Mouse (Mus musculus) midbrain, embryonic 12.5 days (tissue): ENCODE results near the gene Morn1. TPM values are rescaled to one million over a fixed set of nuclear protein-coding genes. Genes with fewer than 3 reads are reported as not detected.

Source experiments
- ATAC-seq: fragments of 200-750 bp; cut with Nextera tagmentation; 2 replicates; pipeline ENCODE4 v1.8.0; 2017; ENCODE audit warnings: low read depth, moderate TSS enrichment, moderate library complexity; ENCODE audit not compliant: low FRiP score
- H3K27ac ChIP-seq: fragments of 300-500 bp; sonication (generic); replicated peaks from 2 replicates; pipeline ENCODE4 v1.5.1; 2016; ENCODE audit warnings: mild to moderate bottlenecking
- H3K27me3 ChIP-seq: fragments of 300-500 bp; sonication (generic); 2 replicates; pipeline ENCODE4 v1.6.1; 2016; ENCODE audit warnings: mild to moderate bottlenecking
- H3K36me3 ChIP-seq: fragments of 300-500 bp; sonication (generic); 2 replicates; pipeline ENCODE4 v1.6.1; 2016
- H3K4me1 ChIP-seq: fragments of 300-500 bp; sonication (generic); 2 replicates; pipeline ENCODE4 v1.6.1; 2016
- H3K4me2 ChIP-seq: fragments of 300-500 bp; sonication (generic); replicated peaks from 2 replicates; pipeline ENCODE4 v1.6.1; 2016; ENCODE audit warnings: mild to moderate bottlenecking, moderate library complexity
- H3K4me3 ChIP-seq: fragments of 300-500 bp; sonication (generic); 2 replicates; pipeline ENCODE4 v1.5.1; 2016; ENCODE audit warnings: mild to moderate bottlenecking
- H3K9ac ChIP-seq: fragments of 300-500 bp; sonication (generic); replicated peaks from 2 replicates; pipeline ENCODE4 v1.6.1; 2016; ENCODE audit warnings: mild to moderate bottlenecking, moderate library complexity
- H3K9me3 ChIP-seq: fragments of 300-500 bp; sonication (generic); 2 replicates; pipeline ENCODE4 v1.6.1; 2016; ENCODE audit warnings: mild to moderate bottlenecking
- WGBS: fragments of 180-500 bp; shearing (Covaris S2); methylation state at CpG from one replicate; pipeline ENCODE4 v1.1.7; 2016; 5-methylcytosine and 5-hydroxymethylcytosine counted together
- polyA plus RNA-seq: library from polyadenylated mRNA; unstranded; fragments of >200 nt; fragmentation: Nextera tagmentation; extraction: Ambion mirVana; gene quantifications from 2 replicates; pipeline ENCODE4 v1.2.1, GENCODE M21; 2016

Gene Morn1
- polyA plus RNA-seq, 1 experiment from 2014 or later: 5.6 TPM

DNA sequence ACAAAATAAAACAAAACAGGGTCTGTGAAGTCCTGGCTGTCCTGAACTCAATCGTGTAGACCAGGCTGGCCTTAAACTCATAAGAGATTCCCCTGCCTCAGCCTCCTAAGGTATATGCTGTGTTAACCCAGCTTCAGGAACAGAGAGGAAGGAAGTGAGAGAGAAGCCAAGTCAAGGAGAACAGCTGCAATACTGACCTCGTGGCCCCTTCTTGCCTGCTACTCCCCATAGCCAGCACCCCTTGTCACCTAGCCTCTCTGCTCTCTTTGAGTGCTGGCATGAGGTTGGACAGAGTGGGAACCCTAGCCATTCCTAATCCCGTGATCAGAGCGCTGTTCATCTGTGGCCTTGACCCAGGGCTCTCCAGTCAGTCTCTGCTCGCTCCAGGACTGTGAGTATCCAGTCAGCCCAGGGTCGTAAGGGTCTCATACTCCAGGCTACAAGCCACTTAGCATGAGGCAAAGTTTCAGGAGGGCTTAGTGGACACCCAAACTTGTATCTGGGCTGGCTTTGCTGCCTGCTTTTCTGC lies 35.6 kb downstream of the Morn1 start:
- Histone ChIP-seq H3K9me3 (no peaks in the 10 kb centered on the region), H3K9ac (no peak overlapping the region), H3K27me3 (no peaks in the 10 kb centered on the region), H3K4me1 (peaks cover 26% of the 10 kb centered on the region), H3K4me2 (0 out of 2 replicates have a peak overlapping the region, but pooled peaks have one; percentile 7), H3K27ac (peak overlapping the region; percentile 68), H3K4me3 (no peak overlapping the region), H3K36me3 (no peaks in the 10 kb centered on the region)
- WGBS: 83% methylated on average over 6 of the region's 6 CpGs
- ATAC-seq: no peak

- peaks cover 27% of the 10 kb centered on the region for H3K4me1 ChIP-seq
- H3K9me3 ChIP-seq: no peaks in the 10 kb centered on the region
- H3K27ac ChIP-seq: peak overlapping the region; percentile 68
- H3K4me3 ChIP-seq: no peak overlapping the region
- H3K9ac ChIP-seq: no peak overlapping the region
- peak; percentile 68 for ATAC-seq
- no peaks in the 10 kb centered on the region for H3K36me3 ChIP-seq
- H3K27me3 ChIP-seq: no peaks in the 10 kb centered on the region
- 48% methylated on average over 16 of the region's 16 CpGs for WGBS
- 0 out of 2 replicates have a peak overlapping the region, but pooled peaks have one; percentile 7 for H3K4me2 ChIP-seq
Observed at GRCm38 (mm10) chr4:155122444-155123040, 36.2 kb downstream of the Morn1 start.

GRCm38 (mm10) chr4:155123868-155124534 lies 37.6 kb downstream of the Morn1 start:
- Histone ChIP-seq H3K4me1 (peaks cover 24% of the 10 kb centered on the region), H3K9ac (no peak overlapping the region), H3K36me3 (no peaks in the 10 kb centered on the region), H3K4me3 (no peak overlapping the region), H3K4me2 (no peak overlapping the region), H3K9me3 (no peaks in the 10 kb centered on the region), H3K27ac (no peak overlapping the region), H3K27me3 (no peaks in the 10 kb centered on the region)
- no peak for ATAC-seq
- WGBS: 78% methylated on average over 9 of the region's 9 CpGs

DNA sequence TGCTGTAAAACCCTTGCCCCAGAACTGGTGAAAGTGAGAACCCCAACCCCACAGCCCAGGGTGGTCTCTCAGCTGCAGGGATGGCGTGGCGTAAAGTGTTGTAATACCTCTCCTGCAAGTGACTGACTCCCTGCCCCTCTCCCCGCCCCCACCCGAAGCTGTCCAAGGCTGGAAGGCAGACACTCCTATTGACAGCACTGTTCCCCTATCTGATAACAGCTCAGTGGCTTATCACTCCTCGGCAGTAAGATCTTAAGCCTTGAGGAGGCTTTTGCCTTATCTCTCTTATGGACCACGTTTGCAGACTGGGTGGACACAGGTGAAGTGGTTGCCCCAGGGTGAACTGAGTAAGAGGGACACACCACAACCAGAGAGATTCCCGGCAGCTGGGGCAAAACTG lies 38.9 kb downstream of the Morn1 start:
- H3K4me3 ChIP-seq: no peak overlapping the region
- no peak overlapping the region for H3K4me2 ChIP-seq
- no peaks in the 10 kb centered on the region for H3K36me3 ChIP-seq
- ATAC-seq: no peak
- 61% methylated on average over 7 of the region's 7 CpGs for WGBS
- H3K4me1 ChIP-seq: peaks cover 24% of the 10 kb centered on the region
- no peaks in the 10 kb centered on the region; the same call in 1 of the 2 replicates for H3K27me3 ChIP-seq
- H3K27ac ChIP-seq: 0 out of 2 replicates have a peak overlapping the region, but pooled peaks have one; percentile 16
- no peaks in the 10 kb centered on the region for H3K9me3 ChIP-seq
- H3K9ac ChIP-seq: no peak overlapping the region

DNA sequence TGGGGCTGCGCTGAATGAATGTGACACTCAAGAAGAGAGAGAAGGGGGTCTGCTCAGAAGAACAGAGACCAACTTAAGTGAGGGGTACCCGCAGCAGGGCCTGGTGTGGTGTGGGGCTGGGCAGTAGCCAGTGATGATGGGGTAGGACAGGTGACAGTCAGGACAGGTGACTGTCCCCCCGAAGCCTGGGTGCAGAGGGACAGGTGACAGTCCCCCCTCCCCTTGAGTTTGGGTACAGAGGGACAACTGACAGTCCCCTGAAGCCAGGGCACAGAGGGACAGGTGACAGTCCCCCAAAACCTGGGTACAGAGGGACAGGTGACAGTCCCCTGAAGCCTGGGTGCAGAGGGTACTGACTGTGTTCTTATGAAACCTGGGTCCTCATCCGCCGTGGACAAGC lies 39.8 kb downstream of the Morn1 start:
- H3K4me1 ChIP-seq: peaks cover 24% of the 10 kb centered on the region
- no peaks in the 10 kb centered on the region for H3K9me3 ChIP-seq
- WGBS: 88% methylated on average over 5 of the region's 5 CpGs
- no peaks in the 10 kb centered on the region; the same call in 1 of the 2 replicates for H3K27me3 ChIP-seq
- H3K4me3 ChIP-seq: no peak overlapping the region
- no peak for ATAC-seq
- H3K36me3 ChIP-seq: no peaks in the 10 kb centered on the region
- no peak overlapping the region for H3K4me2 ChIP-seq
- no peak overlapping the region for H3K9ac ChIP-seq
- H3K27ac ChIP-seq: no peak overlapping the region

DNA sequence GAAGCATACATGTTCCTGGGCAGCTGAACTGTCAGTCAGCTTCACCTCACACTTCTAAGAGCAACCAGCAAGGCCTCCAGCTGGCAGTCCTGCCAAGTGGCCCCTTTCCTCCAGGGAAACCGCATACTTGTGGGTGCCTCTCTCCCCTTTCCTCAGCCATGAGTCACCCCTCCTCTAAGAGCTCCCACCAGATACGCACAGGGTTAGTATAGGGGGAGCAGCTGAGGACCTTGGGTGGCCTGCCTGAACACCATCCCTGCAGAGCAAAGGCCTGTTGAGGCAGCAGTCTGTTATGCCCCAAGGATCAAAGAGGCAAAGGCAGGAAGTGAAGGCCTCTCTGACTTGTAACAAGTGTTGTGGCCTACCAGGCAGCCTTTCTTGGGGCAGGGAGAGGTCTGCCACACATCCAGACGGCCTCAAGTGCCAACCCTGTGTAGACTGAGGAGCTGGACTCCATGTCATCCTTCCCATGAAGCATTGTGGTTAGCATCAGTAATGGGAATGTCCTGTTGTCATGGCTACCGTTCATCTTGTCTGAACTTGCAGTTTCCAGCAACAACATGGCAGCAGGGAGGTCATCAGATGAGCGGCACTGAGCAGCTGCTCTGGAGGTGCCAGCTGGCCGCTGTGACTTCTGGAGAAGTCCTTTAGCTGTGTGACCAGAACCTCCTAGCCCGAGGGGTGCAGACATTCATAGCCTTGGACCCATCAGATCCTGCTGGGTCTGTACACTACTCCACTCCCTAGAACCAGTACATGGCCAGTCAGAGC lies 40.4 kb downstream of the Morn1 start:
- Histone ChIP-seq H3K9me3 (no peaks in the 10 kb centered on the region), H3K9ac (no peak overlapping the region), H3K4me3 (no peak overlapping the region), H3K27ac (no peak overlapping the region), H3K4me2 (no peak overlapping the region), H3K36me3 (no peaks in the 10 kb centered on the region), H3K4me1 (peaks cover 24% of the 10 kb centered on the region), H3K27me3 (no peaks in the 10 kb centered on the region; the same call in 1 of the 2 replicates)
- 53% methylated on average over 7 of the region's 7 CpGs for WGBS
- ATAC-seq: no peak

GRCm38 (mm10) chr4:155128411-155128810 lies 42.0 kb downstream of the Morn1 start:
- Histone ChIP-seq H3K9ac (no peak overlapping the region), H3K4me2 (no peak overlapping the region), H3K27ac (no peak overlapping the region), H3K4me3 (no peak overlapping the region), H3K9me3 (no peaks in the 10 kb centered on the region), H3K4me1 (peaks cover 16% of the 10 kb centered on the region), H3K27me3 (no peaks in the 10 kb centered on the region; the same call in 1 of the 2 replicates), H3K36me3 (no peaks in the 10 kb centered on the region)
- WGBS: 92% methylated on average over 15 of the region's 15 CpGs
- no peak for ATAC-seq

- WGBS: 95% methylated on average over 10 of the region's 10 CpGs
- Histone ChIP-seq H3K27me3 (no peaks in the 10 kb centered on the region; the same call in 1 of the 2 replicates), H3K9me3 (no peaks in the 10 kb centered on the region), H3K27ac (no peak overlapping the region), H3K4me2 (no peak overlapping the region), H3K4me3 (no peak overlapping the region), H3K36me3 (no peaks in the 10 kb centered on the region), H3K9ac (0 out of 2 replicates have a peak overlapping the region, but pooled peaks have one; percentile 17), H3K4me1 (peaks cover 25% of the 10 kb centered on the region)
- ATAC-seq: no peak
Observed at GRCm38 (mm10) chr4:155129132-155129917, 42.9 kb downstream of the Morn1 start.

GRCm38 (mm10) chr4:155129996-155130395 lies 43.6 kb downstream of the Morn1 start:
- H3K36me3 ChIP-seq: no peaks in the 10 kb centered on the region
- H3K9me3 ChIP-seq: no peaks in the 10 kb centered on the region
- no peak overlapping the region for H3K4me2 ChIP-seq
- H3K27me3 ChIP-seq: no peaks in the 10 kb centered on the region; the same call in 1 of the 2 replicates
- no peak overlapping the region for H3K4me3 ChIP-seq
- 0 out of 2 replicates have a peak overlapping the region, but pooled peaks have one; percentile 17 for H3K9ac ChIP-seq
- 82% methylated on average over 14 of the region's 14 CpGs for WGBS
- H3K27ac ChIP-seq: no peak overlapping the region
- H3K4me1 ChIP-seq: peaks cover 27% of the 10 kb centered on the region
- ATAC-seq: no peak

DNA sequence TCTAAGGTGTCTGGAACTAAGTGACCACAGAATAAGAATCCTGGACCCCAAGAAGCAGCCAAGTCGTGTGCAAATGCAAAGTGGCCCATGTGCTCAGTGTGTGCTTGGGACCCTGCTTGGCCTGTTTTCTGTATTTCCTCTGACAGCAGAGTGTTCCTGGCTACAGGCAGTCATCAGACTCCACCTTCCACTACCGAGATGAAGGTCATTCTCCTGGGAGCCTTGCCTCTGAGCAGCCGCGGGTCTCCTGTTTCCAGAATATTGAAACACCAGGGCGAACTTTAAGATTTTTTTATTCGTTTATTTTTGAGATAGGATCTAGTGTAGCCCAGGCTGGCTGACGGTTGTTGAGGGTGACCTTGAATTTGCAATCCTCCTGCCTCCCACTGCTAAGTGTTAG lies 44.2 kb downstream of the Morn1 start:
- no peak for ATAC-seq
- Histone ChIP-seq H3K9ac (no peak overlapping the region), H3K27me3 (no peaks in the 10 kb centered on the region; the same call in 1 of the 2 replicates), H3K4me2 (no peak overlapping the region), H3K4me3 (no peak overlapping the region), H3K9me3 (no peaks in the 10 kb centered on the region), H3K36me3 (no peaks in the 10 kb centered on the region), H3K27ac (no peak overlapping the region), H3K4me1 (peaks cover 32% of the 10 kb centered on the region)
- WGBS: 81% methylated on average over 7 of the region's 7 CpGs

DNA sequence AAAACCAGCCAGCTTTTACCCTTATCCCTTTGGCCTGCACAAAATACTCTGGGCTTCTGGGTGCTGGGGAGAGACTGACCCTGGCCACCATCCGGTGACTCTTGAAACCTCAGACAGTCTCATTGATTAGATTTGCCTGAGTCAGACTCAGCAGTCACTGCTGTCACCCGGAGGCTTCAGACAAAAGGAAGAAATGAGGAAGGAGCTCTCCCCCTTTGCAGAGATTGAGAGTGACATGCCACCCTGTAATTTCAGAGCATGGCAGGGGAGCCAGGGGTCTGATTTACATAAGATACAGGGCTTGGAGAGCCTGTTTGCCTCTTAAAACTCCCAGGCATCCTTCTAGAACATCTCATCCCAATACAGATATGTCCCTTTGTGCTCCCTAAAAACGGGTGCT lies 46.8 kb downstream of the Morn1 start:
- Histone ChIP-seq H3K27me3 (no peaks in the 10 kb centered on the region; the same call in 1 of the 2 replicates), H3K4me3 (no peak overlapping the region), H3K4me2 (no peak overlapping the region), H3K9me3 (no peaks in the 10 kb centered on the region), H3K27ac (0 out of 2 replicates have a peak overlapping the region, but pooled peaks have one; percentile 47), H3K36me3 (no peaks in the 10 kb centered on the region), H3K9ac (no peak overlapping the region), H3K4me1 (peaks cover 33% of the 10 kb centered on the region)
- WGBS: 39% methylated on average over 3 of the region's 3 CpGs
- ATAC-seq: no peak
